ENCODE assay signal across 51 mouse cellular contexts in the genomic region with DNA sequence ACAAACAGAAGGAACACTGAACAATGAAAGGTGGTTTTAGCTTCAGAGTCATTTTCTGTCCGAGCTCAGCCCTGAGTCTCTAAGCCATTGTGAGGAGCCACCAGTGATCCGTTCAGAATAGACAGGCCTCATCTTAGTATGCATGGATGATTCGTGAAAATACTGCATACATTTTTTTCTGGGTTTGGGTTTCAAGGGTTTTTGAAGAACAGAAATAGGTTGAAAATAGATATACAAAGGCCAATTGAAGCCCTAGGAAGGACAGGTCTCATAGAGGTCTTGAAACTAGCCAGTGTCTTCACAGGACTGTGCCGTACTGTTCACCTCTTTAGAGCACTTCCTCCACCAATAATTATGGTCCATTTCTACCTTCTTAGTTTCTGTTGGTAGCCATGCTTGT. TPM values are rescaled to one million over a fixed set of nuclear protein-coding genes. Genes with fewer than 3 reads are reported as not detected.
"Had no signal": no experiment of that assay in that cellular context is flagged by ENCODE, and none has a peak within 500 bp of the region (broad histone marks: within the 10 kb centered on the region; RNA-seq: fewer than 3 reads in every experiment).

No protein-coding gene starts in this region.

- H3K9ac ChIP-seq: heart, embryonic 12.5 days; heart, embryonic 13.5 days; heart, embryonic 15.5 days; hindbrain, embryonic 12.5 days; hindbrain, embryonic 13.5 days; hindbrain, embryonic 14.5 days; hindbrain, embryonic 15.5 days; intestine, embryonic 15.5 days; kidney, embryonic 15.5 days had no signal

- DNase-seq: heart, postnatal 10 days; heart, postnatal 14 days; heart, postnatal 36 days; heart, postnatal 4 days; kidney, adult 11 months; kidney, adult 18-20 months; kidney, adult 2 months; kidney, adult 8-10 months; kidney, adult 9 months; kidney, postnatal 10 days; kidney, postnatal 14 days; kidney, postnatal 25 days; kidney, postnatal 36 days; kidney, postnatal 4 days; layer of hippocampus, adult 9-11 months; layer of hippocampus, postnatal 36 days had no signal

- H3K4me1 ChIP-seq: heart, embryonic 12.5 days; heart, embryonic 13.5 days; heart, embryonic 15.5 days; hindbrain, embryonic 12.5 days; hindbrain, embryonic 13.5 days; hindbrain, embryonic 15.5 days; intestine, embryonic 15.5 days; kidney, embryonic 15.5 days had no signal

- H3K27me3 ChIP-seq: heart, embryonic 12.5 days; heart, embryonic 13.5 days; heart, embryonic 15.5 days; hindbrain, embryonic 12.5 days; hindbrain, embryonic 13.5 days; hindbrain, embryonic 15.5 days; intestine, embryonic 15.5 days; kidney, embryonic 15.5 days had no signal

- H3K9me3 ChIP-seq: heart, embryonic 12.5 days; heart, embryonic 13.5 days; heart, embryonic 15.5 days; hindbrain, embryonic 10.5 days; hindbrain, embryonic 12.5 days; hindbrain, embryonic 13.5 days; hindbrain, embryonic 15.5 days; intestine, embryonic 15.5 days; kidney, embryonic 15.5 days had no signal

- H3K36me3 ChIP-seq: heart, embryonic 12.5 days; heart, embryonic 13.5 days; heart, embryonic 15.5 days; hindbrain, embryonic 10.5 days; hindbrain, embryonic 12.5 days; hindbrain, embryonic 13.5 days; hindbrain, embryonic 15.5 days; intestine, embryonic 15.5 days; kidney, embryonic 15.5 days had no signal

- H3K4me2 ChIP-seq: heart, embryonic 12.5 days; heart, embryonic 13.5 days; heart, embryonic 15.5 days; hindbrain, embryonic 12.5 days; hindbrain, embryonic 13.5 days; hindbrain, embryonic 14.5 days; hindbrain, embryonic 15.5 days; intestine, embryonic 15.5 days; kidney, embryonic 15.5 days had no signal

- H3K4me3 ChIP-seq: heart, embryonic 12.5 days; heart, embryonic 13.5 days; heart, embryonic 15.5 days; hindbrain, embryonic 10.5 days; hindbrain, embryonic 12.5 days; hindbrain, embryonic 13.5 days; hindbrain, embryonic 15.5 days; intestine, embryonic 15.5 days; kidney, embryonic 15.5 days; layer of hippocampus, adult 2 months; left cerebral cortex, adult 2 months had no signal

- H3K27ac ChIP-seq: heart, embryonic 13.5 days; heart, embryonic 15.5 days; hindbrain, embryonic 10.5 days; hindbrain, embryonic 12.5 days; hindbrain, embryonic 13.5 days; hindbrain, embryonic 14.5 days; hindbrain, embryonic 15.5 days; hindbrain, postnatal 0 days; intestine, embryonic 15.5 days; kidney, embryonic 15.5 days; kidney, postnatal 0 days; layer of hippocampus, adult 2 months; left cerebral cortex, adult 2 months had no signal

RNA-seq across cellular contexts. Expression of gene Pdha2, which starts 21.7 kb away (rescaled TPM):
- total RNA-seq: heart, postnatal 10 days; heart, postnatal 14 days; heart, postnatal 25 days; heart, postnatal 36 days; heart, postnatal 4 days; hematopoietic stem cell, adult 5-6 weeks; hindbrain, postnatal 0 days; layer of hippocampus, adult 18-20 months; layer of hippocampus, adult 2 months; layer of hippocampus, adult 8-10 months; layer of hippocampus, postnatal 10 days; layer of hippocampus, postnatal 14 days; layer of hippocampus, postnatal 25 days; layer of hippocampus, postnatal 36 days; left cerebral cortex, adult 18-20 months; left cerebral cortex, adult 2 months; left cerebral cortex, adult 8-10 months had no signal
- polyA plus RNA-seq: heart, embryonic 12.5 days; heart, embryonic 13.5 days; heart, embryonic 14.5 days; heart, embryonic 15.5 days; heart, embryonic 16.5 days; heart, postnatal 0 days; hindbrain, embryonic 10.5 days; hindbrain, embryonic 11.5 days; hindbrain, embryonic 12.5 days; hindbrain, embryonic 13.5 days; hindbrain, embryonic 14.5 days; hindbrain, embryonic 15.5 days; hindbrain, embryonic 16.5 days; hindbrain, postnatal 0 days; inflammation-experienced regulatory T-cells, adult 6 months; intestine, embryonic 14.5 days; intestine, embryonic 15.5 days; intestine, embryonic 16.5 days; intestine, postnatal 0 days; kidney, adult 2 months; kidney, embryonic 14.5 days; kidney, embryonic 15.5 days; kidney, embryonic 16.5 days; kidney, postnatal 0 days; large intestine, adult 2 months had no signal
